ENCODE assay signal across 11 mouse cellular contexts in genomic region chr9:120881121-120881520, GRCm38 (mm10). TPM values are rescaled to one million over a fixed set of nuclear protein-coding genes. Genes with fewer than 3 reads are reported as not detected.
DNase-seq lines count a peak whose midpoint lies in the region; ATAC-seq and TF ChIP-seq lines count a peak whose summit lies in the region.
"Had no signal": no experiment of that assay in that cellular context is flagged by ENCODE, and none has a peak within 500 bp of the region (broad histone marks: within the 10 kb centered on the region; RNA-seq: fewer than 3 reads in every experiment).

No protein-coding gene starts in this region.

- no peak overlapping the region for H3K4me2 ChIP-seq in heart, embryonic 11.5 days
- no peak overlapping the region for H3K4me2 ChIP-seq in lung, postnatal 0 days (replicated peaks; ENCODE audit: low read depth, low read length)

- H3K36me3 ChIP-seq in heart, adult 2 months (ENCODE audit: control insufficient read depth, insufficient read depth, low read length) = no peaks in the 10 kb centered on the region; the same call in 1 of the 2 replicates
- H3K36me3 ChIP-seq in heart, embryonic 11.5 days (ENCODE audit: control insufficient read depth, insufficient read depth, low read length) = no peaks in the 10 kb centered on the region
- H3K36me3 ChIP-seq in lung, postnatal 0 days (ENCODE audit: insufficient read depth, low read length) = no peaks in the 10 kb centered on the region

- no peak for TF ChIP-seq CTCF in heart, adult 2 months (IDR thresholded peaks at IDR 0.05)
- TF ChIP-seq CTCF in lung, postnatal 0 days (IDR thresholded peaks at IDR 0.05) = no peak

- peak overlapping the region; percentile 3; the same call in 1 of the 2 replicates for H3K9ac ChIP-seq in heart, adult 2 months (ENCODE audit: low read depth, low read length)
- no peak overlapping the region for H3K9ac ChIP-seq in heart, embryonic 11.5 days (ENCODE audit: low read depth, low read length)
- no peak overlapping the region for H3K9ac ChIP-seq in lung, postnatal 0 days (replicated peaks; ENCODE audit: low read depth)

- peak; percentile 94 for TF ChIP-seq EP300 in heart, adult 2 months (IDR thresholded peaks at IDR 0.05; ENCODE audit: insufficient read depth, low read depth, low read length)
- TF ChIP-seq EP300 in lung, postnatal 0 days (IDR thresholded peaks at IDR 0.05) = no peak

- peaks cover 10% of the 10 kb centered on the region for H3K4me1 ChIP-seq in heart, adult 2 months (ENCODE audit: control insufficient read depth, insufficient read depth, low read length)
- H3K4me1 ChIP-seq in heart, embryonic 11.5 days (ENCODE audit: control insufficient read depth, insufficient read depth, low read length) = no peaks in the 10 kb centered on the region
- no peaks in the 10 kb centered on the region for H3K4me1 ChIP-seq in lung, postnatal 0 days (ENCODE audit: insufficient read depth, low read depth, low read length)

- no peak for ATAC-seq in heart, embryonic 11.5 days (replicated peaks; ENCODE audit: insufficient number of reproducible peaks, low FRiP score, low TSS enrichment)
- ATAC-seq in lung, postnatal 0 days = peak; percentile 79
- ATAC-seq in frontal cortex, adult (ENCODE audit: low TSS enrichment) = no peak
- ATAC-seq: intestine, postnatal 0 days had no signal

- no peaks in the 10 kb centered on the region; the same call in 1 of the 2 replicates for H3K79me2 ChIP-seq in heart, adult 2 months (replicated peaks; ENCODE audit: control insufficient read depth, insufficient read depth, low read length)

- H3K27me3 ChIP-seq in heart, adult 2 months (ENCODE audit: control insufficient read depth, insufficient read depth, low read length) = no peaks in the 10 kb centered on the region
- no peaks in the 10 kb centered on the region; the same call in 1 of the 2 replicates for H3K27me3 ChIP-seq in heart, embryonic 11.5 days (ENCODE audit: control insufficient read depth, insufficient read depth, low read length)
- H3K27me3 ChIP-seq in lung, postnatal 0 days (replicated peaks; ENCODE audit: insufficient read depth, low read length) = no peaks in the 10 kb centered on the region

- H3K4me3 ChIP-seq in heart, adult 2 months = no peak overlapping the region
- H3K4me3 ChIP-seq in heart, embryonic 11.5 days (ENCODE audit: low read depth, low read length) = no peak overlapping the region
- H3K4me3 ChIP-seq in lung, postnatal 0 days (ENCODE audit: low read depth, low read length) = no peak overlapping the region

- H3K9me3 ChIP-seq in heart, embryonic 11.5 days (replicated peaks; ENCODE audit: control insufficient read depth, low read length) = no peaks in the 10 kb centered on the region
- no peaks in the 10 kb centered on the region for H3K9me3 ChIP-seq in lung, postnatal 0 days (ENCODE audit: low read length)

- H3K27ac ChIP-seq in heart, adult 2 months = peak overlapping the region; percentile 84
- no peak overlapping the region for H3K27ac ChIP-seq in heart, embryonic 11.5 days (ENCODE audit: low read depth, low read length)
- H3K27ac ChIP-seq in lung, postnatal 0 days (ENCODE audit: low read length) = no peak overlapping the region

- peak; percentile 70 to 85 for DNase-seq in heart, adult 2 months
- peak; percentile 27 for DNase-seq in cerebellum, adult 8-10 months
- DNase-seq in heart, postnatal 36 days = peak; percentile 59 to 70
- peak; percentile 71 for DNase-seq in lung, postnatal 0 days (ENCODE audit: low spot score)
- no peak for DNase-seq in MN1 (ENCODE audit: low spot score)
- no peak for DNase-seq in frontal cortex, postnatal 14 days (ENCODE audit: low spot score in 2 of 2)
- DNase-seq: adrenal gland, postnatal 25 days; thymus, postnatal 36 days had no signal

- intact Hi-C loops in heart, adult 2 months (cut with DNase I) = loop anchor here (5.0 kb wide), 1 partner anchor 34 kb away; no protein-coding TSS in a partner anchor
- intact Hi-C loops in heart, postnatal 36 days (cut with DNase I) = no loop called here

- TF ChIP-seq POLR2A in heart, adult 2 months (IDR thresholded peaks at IDR 0.05; ENCODE audit: insufficient read depth, low read depth, low read length) = no peak

- 42% methylated on average over 15 of the region's 15 CpGs for WGBS in heart, adult 2 months
- 74% methylated on average over 15 of the region's 15 CpGs for WGBS in heart, embryonic 11.5 days (ENCODE audit: insufficient replicate concordance)
- WGBS in lung, postnatal 0 days = 63% methylated on average over 15 of the region's 15 CpGs

RNA-seq across cellular contexts. Expression of gene Ctnnb1, which starts 47.9 kb away (rescaled TPM):
- total RNA-seq in heart, adult 2 months (2021) = 100 to 1,000 TPM; 382 to 431 TPM
- polyA plus RNA-seq in heart, adult 2 months (2012; rRNA removed) = 138 and 180 TPM in 2 replicates
- 433 and 469 TPM in 2 replicates for polyA plus RNA-seq in heart, embryonic 11.5 days (2014; fragmentation: Nextera tagmentation; extraction: Ambion mirVana)
- total RNA-seq in heart, postnatal 36 days (2021) = 100 to 1,000 TPM; 454 to 475 TPM
- 383 and 452 TPM in 2 replicates for polyA plus RNA-seq in lung, postnatal 0 days (2015; fragmentation: Nextera tagmentation; extraction: Ambion mirVana)

Comparison
In these comparisons a context has a peak if more than half of its experiments do, and no peak if none do; other contexts are left out.
1. DNase-seq: peak in heart, adult 2 months (2 of 2), cerebellum, adult 8-10 months (single experiment), heart, postnatal 36 days (2 of 2) and lung, postnatal 0 days (single experiment); none in MN1 (single experiment) and frontal cortex, postnatal 14 days (0 of 2).